Mouse (Mus musculus) neural tube, embryonic 15.5 days (tissue): ENCODE results near the gene Srl. TPM values are rescaled to one million over a fixed set of nuclear protein-coding genes. Genes with fewer than 3 reads are reported as not detected.
"Not testable (repeated sequence)": the region's sequence is repeated elsewhere in the genome, so short reads cannot be mapped to it uniquely, and the experiment has no call there.

Experiments used
- ATAC-seq: fragments of 200-750 bp; cut with Nextera tagmentation; 2 replicates; pipeline ENCODE4 v1.8.0; 2017; ENCODE audit warnings: mild to moderate bottlenecking, moderate TSS enrichment, moderate library complexity; ENCODE audit not compliant: low FRiP score
- H3K27ac ChIP-seq: fragments of 300-500 bp; sonication (generic); replicated peaks from 2 replicates; pipeline ENCODE4 v1.5.1; 2015; ENCODE audit warnings: mild to moderate bottlenecking, inconsistent platforms
- H3K27me3 ChIP-seq: fragments of 300-500 bp; sonication (generic); replicated peaks from 2 replicates; pipeline ENCODE4 v1.6.1; 2015; ENCODE audit warnings: inconsistent platforms
- H3K36me3 ChIP-seq: fragments of 300-500 bp; sonication (generic); 2 replicates; pipeline ENCODE4 v1.6.1; 2015; ENCODE audit warnings: inconsistent platforms
- H3K4me1 ChIP-seq: fragments of 300-500 bp; sonication (generic); 2 replicates; pipeline ENCODE4 v1.6.1; 2015; ENCODE audit warnings: inconsistent platforms
- H3K4me2 ChIP-seq: fragments of 300-500 bp; sonication (generic); 2 replicates; pipeline ENCODE4 v1.6.1; 2015; ENCODE audit warnings: inconsistent platforms, mild to moderate bottlenecking, moderate library complexity
- H3K4me3 ChIP-seq: fragments of 300-500 bp; sonication (generic); replicated peaks from 2 replicates; pipeline ENCODE4 v1.5.1; 2015; ENCODE audit warnings: mild to moderate bottlenecking, inconsistent platforms
- H3K9ac ChIP-seq: fragments of 300-500 bp; sonication (generic); replicated peaks from 2 replicates; pipeline ENCODE4 v1.6.1; 2015; ENCODE audit warnings: mild to moderate bottlenecking, inconsistent platforms
- H3K9me3 ChIP-seq: fragments of 300-500 bp; sonication (generic); replicated peaks from 2 replicates; pipeline ENCODE4 v1.6.1; 2016; ENCODE audit warnings: inconsistent platforms
- WGBS: fragments of 180-500 bp; shearing (Covaris S2); methylation state at CpG from one replicate; pipeline ENCODE4 v1.1.7; 2015; ENCODE audit warnings: mixed read lengths; 5-methylcytosine and 5-hydroxymethylcytosine counted together
- polyA plus RNA-seq: library from polyadenylated mRNA; unstranded; fragments of >200 nt; fragmentation: Nextera tagmentation; extraction: Ambion mirVana; gene quantifications from 2 replicates; pipeline ENCODE4 v1.2.1, GENCODE M21; 2015

Srl gene
- polyA plus RNA-seq = 22.4 and 26.3 TPM in 2 replicates

DNA sequence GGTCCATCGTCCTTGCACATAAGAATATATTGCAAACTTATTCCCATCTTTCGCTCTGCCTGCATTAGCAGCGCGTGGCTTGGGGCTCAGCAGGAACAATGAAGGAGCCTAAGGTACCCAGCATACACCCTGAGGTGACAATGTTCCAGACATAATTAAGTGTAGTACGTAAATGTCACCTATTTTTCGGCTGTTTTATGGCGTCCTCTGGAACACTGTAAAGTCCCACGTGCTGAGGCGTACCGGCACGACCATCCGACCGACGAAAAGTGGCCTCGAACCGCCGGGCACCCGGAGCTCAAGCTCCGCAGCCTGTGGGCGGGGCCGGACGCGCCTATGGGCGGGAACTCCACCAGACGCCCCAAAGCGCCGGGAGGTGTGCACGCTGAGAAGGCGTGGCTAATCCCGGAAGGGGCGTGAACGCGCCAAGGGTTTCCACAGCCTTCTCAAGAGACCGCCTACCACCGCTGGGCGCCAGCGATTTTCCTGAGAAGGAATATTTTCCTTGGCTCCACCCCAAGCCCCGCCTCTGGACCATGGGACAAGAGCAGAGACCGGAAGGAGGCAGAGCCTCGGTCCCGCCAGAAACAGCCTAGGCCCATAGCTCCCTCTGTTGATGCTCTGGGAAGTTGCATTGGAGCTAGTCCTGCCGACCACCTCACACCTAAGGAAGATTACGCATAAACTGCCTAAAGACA lies at the start of gene Srl:
Gene Srl (minus strand): TSS at position 316 of the 698 bp plus-strand sequence.
- Histone ChIP-seq H3K36me3 (peaks cover 16% of the 10 kb centered on the region), H3K9me3 (no peaks in the 10 kb centered on the region)
- under 1% methylated on average over 43 of the region's 43 CpGs for WGBS

DNA sequence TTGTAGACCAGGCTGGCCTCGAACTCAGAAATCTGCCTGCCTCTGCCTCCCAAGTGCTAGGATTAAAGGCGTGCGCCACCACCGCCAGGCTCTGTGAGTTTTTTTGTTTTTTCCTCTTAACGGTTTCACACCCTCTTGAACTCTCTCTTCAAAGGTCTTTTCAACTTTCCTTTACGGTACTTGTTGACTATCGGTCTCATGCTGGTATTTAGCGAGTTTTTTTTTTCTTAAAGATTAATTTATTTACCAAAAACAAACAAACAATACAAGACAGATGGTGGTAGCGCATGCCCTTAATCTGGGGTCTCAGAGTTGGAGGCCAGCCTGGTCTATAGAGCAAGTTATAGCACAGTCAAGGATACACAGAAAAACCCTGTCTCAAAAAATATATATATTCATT lies 48.6 kb upstream of the Srl start:
- no peak for ATAC-seq
- Histone ChIP-seq H3K4me2 (no peak overlapping the region), H3K27me3 (no peaks in the 10 kb centered on the region), H3K9me3 (no peaks in the 10 kb centered on the region), H3K9ac (no peak overlapping the region), H3K36me3 (0 out of 2 replicates have a peak, but pooled peaks cover 4% of the 10 kb centered on the region), H3K4me1 (peaks cover 44% of the 10 kb centered on the region), H3K4me3 (no peak overlapping the region), H3K27ac (no peak overlapping the region)
- WGBS = 94% methylated on average over 9 of the region's 9 CpGs

More for the DNA sequence above, at the start of gene Srl:
- peak; percentile 97 for ATAC-seq
- Histone ChIP-seq H3K4me3 (peak within 1 kb of the TSS; percentile 51), H3K27me3 (no peaks in the 10 kb centered on the region), H3K9ac (peak within 1 kb of the TSS; percentile 41), H3K4me2 (peak within 1 kb of the TSS; percentile 55), H3K4me1 (peaks cover 22% of the 10 kb centered on the region), H3K27ac (peak within 1 kb of the TSS; percentile 60)

DNA sequence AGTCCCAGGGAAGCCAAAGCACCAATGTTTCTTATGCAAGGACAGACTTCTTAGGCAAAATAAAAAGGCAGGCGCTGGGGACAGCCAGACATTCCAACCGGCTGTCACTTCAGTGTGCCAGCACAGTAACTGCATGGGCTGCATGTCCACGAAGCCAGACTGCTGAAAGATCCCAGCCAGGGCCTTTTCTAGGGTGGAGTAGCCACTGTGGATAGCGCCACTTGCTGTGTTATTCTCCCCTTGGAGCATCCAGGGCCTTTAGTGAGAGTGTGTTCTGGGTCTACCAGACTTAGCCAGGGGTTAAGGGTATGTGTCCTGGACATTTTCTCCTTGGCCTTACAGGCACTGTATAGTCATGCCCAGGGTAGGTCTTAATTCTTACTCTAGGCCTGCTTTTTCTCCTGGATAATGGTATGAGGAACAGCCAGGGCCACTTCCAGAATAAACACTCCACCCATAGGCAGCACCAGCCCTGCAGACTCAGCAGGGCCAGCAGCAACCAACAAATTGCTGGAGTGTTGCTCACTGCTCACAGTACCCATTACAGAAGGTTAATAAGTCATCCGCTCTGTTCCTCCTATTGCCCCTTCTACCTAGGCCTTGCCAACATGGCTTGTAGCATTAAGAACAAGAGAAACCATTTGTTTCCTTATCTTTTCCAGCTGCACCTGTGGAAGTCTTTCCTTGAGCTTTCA lies 46.0 kb upstream of the Srl start:
- no peak for ATAC-seq
- Histone ChIP-seq H3K36me3 (0 out of 2 replicates have a peak, but pooled peaks cover 4% of the 10 kb centered on the region), H3K27ac (peak overlapping the region; percentile 79), H3K4me2 (no peak overlapping the region), H3K9ac (0 out of 2 replicates have a peak overlapping the region, but pooled peaks have one; percentile 7), H3K4me1 (peaks cover 28% of the 10 kb centered on the region), H3K27me3 (no peaks in the 10 kb centered on the region), H3K4me3 (no peak overlapping the region), H3K9me3 (no peaks in the 10 kb centered on the region)
- WGBS = 56% methylated on average over 5 of the region's 5 CpGs

DNA sequence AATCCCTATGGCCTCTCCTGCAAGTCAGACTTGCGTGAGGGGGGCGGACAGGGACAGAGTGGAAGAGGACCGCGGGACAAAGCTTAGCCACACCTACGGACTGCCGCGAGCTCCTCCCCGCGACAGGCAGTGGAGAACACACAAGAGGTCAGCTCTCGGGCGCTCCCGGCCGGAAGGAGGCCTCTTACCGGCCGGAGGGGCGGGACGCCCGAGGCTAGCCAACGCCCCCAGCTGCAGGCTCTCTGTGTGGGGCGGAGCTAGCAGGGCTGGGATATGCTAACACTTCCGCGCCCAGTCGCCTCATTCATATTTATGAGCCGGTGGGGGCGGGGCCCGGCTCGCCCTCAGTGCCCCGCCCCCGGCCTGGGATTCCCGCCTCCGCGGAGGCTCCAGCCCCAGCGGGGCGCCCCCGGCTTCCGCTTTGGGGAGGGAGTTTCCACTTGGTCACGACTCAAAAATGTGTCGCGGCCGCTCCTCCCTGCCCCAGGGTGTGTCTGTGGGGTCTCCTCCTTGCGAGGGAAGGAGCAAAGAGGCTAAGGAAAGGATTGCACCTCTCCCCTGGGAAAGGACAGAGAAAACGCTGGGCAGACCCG lies 45.0 kb upstream of the Srl start:
- Histone ChIP-seq H3K4me2 (peak overlapping the region; percentile 72), H3K9ac (peak overlapping the region; percentile 46), H3K27me3 (no peaks in the 10 kb centered on the region), H3K4me3 (peak overlapping the region; percentile 53), H3K9me3 (no peaks in the 10 kb centered on the region), H3K4me1 (peaks cover 20% of the 10 kb centered on the region), H3K36me3 (0 out of 2 replicates have a peak, but pooled peaks cover 4% of the 10 kb centered on the region), H3K27ac (peak overlapping the region; percentile 79)
- peak; percentile 94 for ATAC-seq
- WGBS = under 1% methylated on average over 43 of the region's 43 CpGs

DNA sequence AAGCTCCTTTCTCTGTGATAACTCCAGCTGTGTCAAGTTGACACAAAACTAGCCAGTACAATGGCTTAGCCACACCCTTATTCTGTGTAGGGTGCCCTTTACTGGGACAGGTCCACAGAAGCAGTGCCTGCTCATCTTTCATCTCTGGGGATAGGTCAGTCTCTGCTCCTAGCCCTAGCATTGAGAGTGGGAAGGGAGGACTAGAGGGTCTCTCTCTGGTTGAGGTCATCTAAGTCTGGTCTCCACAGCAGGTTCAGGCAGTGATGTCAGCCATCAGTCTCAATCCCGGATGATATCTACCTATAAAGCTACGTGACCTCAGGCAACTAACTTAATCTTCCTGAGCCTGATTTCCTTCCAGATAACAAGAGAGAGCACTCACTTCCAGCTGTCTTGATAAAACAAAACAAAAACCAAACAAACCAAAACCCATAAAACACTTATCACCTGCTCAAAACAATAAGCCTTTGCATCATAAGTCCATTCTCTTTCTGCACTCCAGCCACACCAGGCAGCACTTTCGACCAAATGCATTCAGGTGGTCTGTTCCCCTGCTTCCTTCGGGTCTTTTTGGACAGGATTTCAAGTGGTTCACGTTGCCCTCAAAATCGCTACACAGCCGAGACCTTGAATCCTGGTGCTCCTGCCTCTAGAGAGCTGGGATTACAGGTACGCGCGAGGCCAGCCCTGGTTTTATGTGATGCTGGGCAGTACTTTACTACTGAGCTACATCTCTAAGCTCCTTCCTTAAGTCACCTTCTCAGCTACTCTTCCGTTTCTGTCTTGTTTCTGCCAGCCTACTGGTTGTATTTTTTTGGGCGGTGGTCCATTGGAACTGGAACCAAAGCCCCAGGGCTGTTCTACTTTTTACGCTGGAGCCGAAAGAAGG lies 44.3 kb upstream of the Srl start:
- peak overlapping the region; percentile 79 for H3K27ac ChIP-seq
- H3K36me3 ChIP-seq = 0 out of 2 replicates have a peak, but pooled peaks cover 3% of the 10 kb centered on the region
- H3K4me3 ChIP-seq = peak overlapping the region; percentile 53
- H3K9me3 ChIP-seq = no peaks in the 10 kb centered on the region
- peak overlapping the region; percentile 46 for H3K9ac ChIP-seq
- no peaks in the 10 kb centered on the region for H3K27me3 ChIP-seq
- peak overlapping the region; percentile 72 for H3K4me2 ChIP-seq
- H3K4me1 ChIP-seq = peaks cover 20% of the 10 kb centered on the region
- peak; percentile 56 for ATAC-seq
- WGBS = 9% methylated on average over 14 of the region's 14 CpGs

DNA sequence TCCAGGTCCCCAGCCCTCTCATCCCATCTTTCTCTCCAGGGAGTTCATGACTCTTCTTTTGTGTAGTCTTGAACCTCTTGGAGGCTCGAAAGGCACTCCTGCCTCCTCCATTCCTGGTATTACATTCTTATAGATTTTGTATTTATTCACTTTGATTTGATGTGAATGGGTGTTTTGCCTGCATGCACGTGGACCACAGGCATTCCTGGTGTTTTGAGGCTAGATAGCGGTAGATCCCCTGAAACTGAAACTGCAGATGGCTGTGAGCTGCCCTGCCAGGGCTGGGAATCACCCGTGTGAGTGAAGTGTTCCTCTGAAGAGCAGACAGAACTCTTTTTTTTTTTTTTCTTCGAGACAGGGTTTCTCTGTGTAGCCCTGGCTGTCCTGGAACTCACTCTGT lies 42.8 kb upstream of the Srl start:
- Histone ChIP-seq H3K27ac (no peak overlapping the region), H3K27me3 (no peaks in the 10 kb centered on the region), H3K4me2 (no peak overlapping the region), H3K36me3 (no peaks in the 10 kb centered on the region), H3K9ac (no peak overlapping the region), H3K9me3 (no peaks in the 10 kb centered on the region), H3K4me3 (no peak overlapping the region), H3K4me1 (peaks cover 20% of the 10 kb centered on the region)
- 79% methylated on average over 5 of the region's 5 CpGs for WGBS
- no peak for ATAC-seq

DNA sequence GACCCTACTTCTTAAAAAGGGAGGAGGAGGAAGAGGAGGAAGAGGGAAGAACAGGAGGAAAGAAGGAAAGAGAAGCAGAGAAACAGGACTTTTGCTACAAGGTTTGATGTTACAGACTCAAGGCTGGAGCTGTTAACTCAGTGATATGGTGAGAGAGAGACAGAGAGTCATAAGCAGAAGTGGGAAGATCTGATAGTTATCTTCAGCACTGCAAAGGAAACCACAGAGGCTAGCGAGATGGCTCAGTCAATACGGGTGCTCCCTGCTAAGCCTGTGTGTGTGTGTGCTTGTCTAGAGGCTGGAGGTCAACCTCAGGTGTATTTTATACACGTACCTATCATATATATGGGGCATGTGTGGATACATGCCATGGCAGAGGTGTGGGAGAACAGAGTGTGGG lies 42.2 kb upstream of the Srl start:
- Histone ChIP-seq H3K4me1 (peaks cover 20% of the 10 kb centered on the region), H3K27me3 (no peaks in the 10 kb centered on the region), H3K9me3 (no peaks in the 10 kb centered on the region), H3K27ac (no peak overlapping the region), H3K9ac (no peak overlapping the region), H3K4me2 (no peak overlapping the region), H3K4me3 (no peak overlapping the region), H3K36me3 (no peaks in the 10 kb centered on the region)
- 94% methylated on average over 3 of the region's 3 CpGs for WGBS
- ATAC-seq = no peak

DNA sequence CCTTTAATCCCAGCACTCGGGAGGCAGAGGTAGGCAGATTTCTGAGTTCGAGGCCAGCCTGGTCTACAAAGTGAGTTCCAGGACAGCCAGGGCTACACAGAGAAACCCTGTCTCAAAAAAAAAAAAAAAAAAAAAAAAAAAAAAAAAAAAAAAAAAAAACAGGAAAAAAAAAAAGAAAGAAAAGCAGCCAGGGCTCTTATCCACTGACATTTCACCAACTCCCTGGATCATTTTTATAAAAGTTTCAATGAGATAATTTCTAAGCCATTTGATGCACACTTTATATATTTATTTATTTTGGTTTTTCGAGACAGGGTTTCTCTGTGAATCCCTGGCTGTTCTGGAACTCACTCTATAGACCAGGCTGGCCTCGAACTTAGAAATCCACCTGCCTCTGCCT lies 39.6 kb upstream of the Srl start:
- not testable (repeated sequence) for H3K27me3 ChIP-seq, H3K9me3 ChIP-seq, H3K27ac ChIP-seq, ATAC-seq, H3K9ac ChIP-seq, H3K4me2 ChIP-seq, H3K36me3 ChIP-seq, H3K4me3 ChIP-seq, H3K4me1 ChIP-seq
- WGBS = 91% methylated on average over 4 of the region's 4 CpGs

DNA sequence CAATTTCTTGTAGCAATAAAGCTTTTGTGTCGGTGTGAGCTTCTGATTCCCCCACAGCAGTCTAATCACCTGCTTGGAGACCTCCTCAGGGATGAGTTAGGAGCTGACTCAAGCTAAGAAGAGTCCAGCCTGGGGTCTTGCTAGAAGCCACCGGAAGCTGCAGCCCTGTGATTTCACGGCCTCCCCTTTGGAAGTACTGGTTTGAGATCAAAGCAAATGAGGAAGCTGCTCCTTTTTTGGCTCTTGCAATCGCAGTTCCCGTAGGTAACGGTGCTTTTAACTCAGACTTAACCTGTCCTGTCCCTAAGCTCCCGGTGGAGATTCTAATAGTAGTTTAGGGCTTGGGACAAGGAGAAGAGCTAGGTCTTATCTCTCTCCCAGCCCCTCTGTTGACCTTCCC lies 37.0 kb upstream of the Srl start:
- H3K4me2 ChIP-seq = no peak overlapping the region
- H3K9me3 ChIP-seq = no peaks in the 10 kb centered on the region

DNA sequence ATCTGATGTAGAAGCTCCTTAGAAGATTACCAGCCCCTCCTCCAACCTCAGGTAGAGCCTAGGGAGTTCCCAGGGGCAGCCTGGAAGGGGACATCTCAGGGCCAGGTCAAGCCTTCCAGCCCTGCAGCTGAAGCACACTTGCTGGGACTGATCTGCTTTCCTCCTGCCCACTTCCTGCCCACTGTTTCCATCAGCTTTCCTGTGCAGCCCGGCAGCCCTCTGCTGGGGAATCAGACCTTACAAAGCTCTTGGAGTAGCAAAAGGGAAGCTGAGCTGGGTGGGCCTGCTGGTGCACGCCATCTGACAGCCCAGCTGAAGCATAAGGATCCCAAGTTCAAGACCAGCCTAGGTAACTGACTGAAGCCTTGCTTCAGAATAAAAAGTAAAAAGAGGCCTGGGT lies 35.3 kb upstream of the Srl start:
- no peak overlapping the region for H3K27ac ChIP-seq
- WGBS = 71% methylated on average over 2 of the region's 2 CpGs
- ATAC-seq = no peak
- H3K9ac ChIP-seq = no peak overlapping the region
- H3K4me1 ChIP-seq = no peaks in the 10 kb centered on the region
- no peak overlapping the region for H3K4me3 ChIP-seq
- no peaks in the 10 kb centered on the region for H3K9me3 ChIP-seq
- H3K27me3 ChIP-seq = no peaks in the 10 kb centered on the region
- no peak overlapping the region for H3K4me2 ChIP-seq
- no peaks in the 10 kb centered on the region for H3K36me3 ChIP-seq

More for the DNA sequence above, 37.0 kb upstream of the Srl start:
- no peak for ATAC-seq
- no peaks in the 10 kb centered on the region for H3K4me1 ChIP-seq
- H3K36me3 ChIP-seq = no peaks in the 10 kb centered on the region
- no peak overlapping the region for H3K9ac ChIP-seq
- H3K27ac ChIP-seq = no peak overlapping the region
- no peak overlapping the region for H3K4me3 ChIP-seq
- H3K27me3 ChIP-seq = no peaks in the 10 kb centered on the region
- 63% methylated on average over 7 of the region's 7 CpGs for WGBS

DNA sequence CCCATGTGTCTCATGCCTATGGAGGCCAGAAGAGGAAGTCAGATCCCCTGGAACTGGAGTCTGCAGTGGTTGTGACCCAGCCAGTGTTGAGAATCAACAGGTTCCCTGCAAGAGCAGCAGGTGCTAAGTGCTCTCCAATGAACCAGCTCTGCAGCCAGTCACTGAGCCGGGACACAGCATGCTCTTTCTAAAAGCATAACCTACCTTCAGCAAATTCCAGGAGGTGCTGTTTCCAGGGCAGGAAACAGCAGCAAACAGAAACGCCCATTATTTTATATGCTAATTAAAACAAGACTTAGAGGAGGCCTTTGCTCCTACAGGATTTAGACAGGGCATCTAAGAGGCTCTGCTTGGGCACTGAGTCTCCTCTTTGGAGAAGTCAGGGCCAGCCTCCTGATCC lies 34.4 kb upstream of the Srl start:
- ATAC-seq = no peak
- WGBS = 50% methylated on average over 2 of the region's 2 CpGs
- Histone ChIP-seq H3K4me3 (no peak overlapping the region), H3K4me1 (no peaks in the 10 kb centered on the region), H3K9ac (no peak overlapping the region), H3K36me3 (no peaks in the 10 kb centered on the region), H3K4me2 (no peak overlapping the region), H3K9me3 (no peaks in the 10 kb centered on the region), H3K27me3 (no peaks in the 10 kb centered on the region), H3K27ac (no peak overlapping the region)
